Mouse (Mus musculus) heart, postnatal 0 days (tissue): Measurements from ENCODE around the gene Cgas. TPM values are rescaled to one million over a fixed set of nuclear protein-coding genes. Genes with fewer than 3 reads are reported as not detected.
"Not testable (repeated sequence)": the region's sequence is repeated elsewhere in the genome, so short reads cannot be mapped to it uniquely, and the experiment has no call there.

Experiments used
- ATAC-seq: fragments of 200-750 bp; cut with Nextera tagmentation; 2 replicates; pipeline ENCODE4 v1.8.0; 2017; ENCODE audit warnings: low read depth, moderate number of reproducible peaks, moderate library complexity; ENCODE audit not compliant: insufficient read depth
- DNase-seq: peaks from one replicate; pipeline ENCODE4 v3.0.0-alpha.2; 2016; ENCODE audit warnings: low spot score
- H3K27ac ChIP-seq: fragments of 300-500 bp; sonication (generic); 2 replicates; pipeline ENCODE4 v1.5.1; 2014; ENCODE audit warnings: low read depth, mild to moderate bottlenecking
- H3K27me3 ChIP-seq: fragments of 300-500 bp; sonication (generic); 2 replicates; pipeline ENCODE4 v1.6.1; 2014; ENCODE audit warnings: low read length, mixed read lengths; ENCODE audit not compliant: control insufficient read depth, insufficient read depth
- H3K36me3 ChIP-seq: fragments of 300-500 bp; sonication (generic); replicated peaks from 2 replicates; pipeline ENCODE4 v1.6.1; 2014; ENCODE audit warnings: low read length, mixed read lengths; ENCODE audit not compliant: control insufficient read depth, insufficient read depth
- H3K4me1 ChIP-seq: fragments of 300-500 bp; sonication (generic); 2 replicates; pipeline ENCODE4 v1.6.1; 2014; ENCODE audit warnings: antibody characterized with exemption; ENCODE audit not compliant: control insufficient read depth, insufficient read depth
- H3K4me2 ChIP-seq: fragments of 300-500 bp; sonication (generic); 2 replicates; pipeline ENCODE4 v1.6.1; 2014; ENCODE audit warnings: low read depth, mild to moderate bottlenecking, low read length, moderate library complexity
- H3K4me3 ChIP-seq: fragments of 300-500 bp; sonication (generic); 2 replicates; pipeline ENCODE4 v1.5.1; 2014; ENCODE audit warnings: low read depth, low read length
- H3K9ac ChIP-seq: fragments of 300-500 bp; sonication (generic); replicated peaks from 2 replicates; pipeline ENCODE4 v1.6.1; 2014; ENCODE audit warnings: low read depth, low read length, mixed read lengths
- H3K9me3 ChIP-seq: fragments of 300-500 bp; sonication (generic); replicated peaks from 2 replicates; pipeline ENCODE4 v1.6.1; 2016; ENCODE audit warnings: low read length; ENCODE audit not compliant: control insufficient read depth
- CTCF ChIP-seq: IDR thresholded peaks from 2 replicates; pipeline ENCODE4 v1.5.1; 2016; ENCODE audit warnings: antibody characterized with exemption, control low read depth, low read depth
- EP300 ChIP-seq: IDR thresholded peaks from 2 replicates; pipeline ENCODE4 v1.6.1; 2016; ENCODE audit warnings: antibody characterized with exemption, low read depth
- WGBS: fragments of 180-500 bp; shearing (Covaris S2); extraction: QIAGEN DNeasy Blood & Tissue Kit; methylation state at CpG from one replicate; pipeline ENCODE4 v1.1.7; 2014; 5-methylcytosine and 5-hydroxymethylcytosine counted together
- polyA plus RNA-seq: library from polyadenylated mRNA; unstranded; fragments of >200 nt; fragmentation: Nextera tagmentation; extraction: Ambion mirVana; gene quantifications from 2 replicates; pipeline ENCODE4 v1.2.1, GENCODE M21; 2015
- total RNA-seq: library from RNA; depleted of rRNA; stranded (reverse); fragments of >200 nt; gene quantifications from 2 replicates; pipeline ENCODE4 v1.2.3, GENCODE M21; 2014; ENCODE audit warnings: low replicate concordance

The Cgas gene
- total and polyA plus RNA-seq, 2 experiments from 2014 or later, result 0.83 to 1.5 TPM

- 77% methylated on average over 3 of the region's 3 CpGs for WGBS
- H3K4me1 ChIP-seq, result no peaks in the 10 kb centered on the region
- no peak overlapping the region for H3K9ac ChIP-seq
- H3K4me2 ChIP-seq, result no peak overlapping the region
- TF ChIP-seq CTCF (no peak), EP300 (no peak)
- H3K27ac ChIP-seq, result no peak overlapping the region
- H3K9me3 ChIP-seq, result no peaks in the 10 kb centered on the region
- ATAC-seq, result no peak
- no peak for DNase-seq
- no peak overlapping the region for H3K4me3 ChIP-seq
- H3K36me3 ChIP-seq, result peaks cover 5% of the 10 kb centered on the region; the same call in 1 of the 2 replicates
- H3K27me3 ChIP-seq, result no peaks in the 10 kb centered on the region
These were observed 41.6 kb upstream of the Cgas start for GRCm38 (mm10) chr9:78484660-78485059.

GRCm38 (mm10) chr9:78482386-78482785 is 39.3 kb upstream of the Cgas start:
- Histone ChIP-seq H3K9ac (peak overlapping the region; percentile 62), H3K4me1 (no peaks in the 10 kb centered on the region), H3K36me3 (peaks cover 26% of the 10 kb centered on the region), H3K4me2 (peak overlapping the region; percentile 65), H3K4me3 (peak overlapping the region; percentile 54), H3K27me3 (no peaks in the 10 kb centered on the region), H3K27ac (peak overlapping the region; percentile 97), H3K9me3 (no peaks in the 10 kb centered on the region)
- no peak for ATAC-seq
- TF ChIP-seq EP300, result no peak
- TF ChIP-seq CTCF, result no peak
- 23% methylated on average over 3 of the region's 3 CpGs for WGBS
- DNase-seq, result no peak

- DNase-seq, result peak; percentile 99
- peak; percentile 22; the same call in 1 of the 2 replicates for TF ChIP-seq EP300
- TF ChIP-seq CTCF, result no peak
- H3K27me3 ChIP-seq, result no peaks in the 10 kb centered on the region
These were observed 38.6 kb upstream of the Cgas start for GRCm38 (mm10) chr9:78481423-78482331.

GRCm38 (mm10) chr9:78480706-78481358 is 37.8 kb upstream of the Cgas start:
- DNase-seq, result peak; percentile 64
- WGBS, result under 1% methylated on average over 46 of the region's 46 CpGs
- ATAC-seq, result peak; percentile 37
- H3K4me1 ChIP-seq, result no peaks in the 10 kb centered on the region
- peak overlapping the region; percentile 70 for H3K4me2 ChIP-seq
- H3K36me3 ChIP-seq, result peaks cover 41% of the 10 kb centered on the region
- peak overlapping the region; percentile 79 for H3K4me3 ChIP-seq
- H3K27ac ChIP-seq, result peak overlapping the region; percentile 98
- TF ChIP-seq EP300, result no peak; the same call in 1 of the 2 replicates
- TF ChIP-seq CTCF, result no peak
- no peaks in the 10 kb centered on the region for H3K27me3 ChIP-seq
- H3K9ac ChIP-seq, result peak overlapping the region; percentile 97
- no peaks in the 10 kb centered on the region for H3K9me3 ChIP-seq

More at GRCm38 (mm10) chr9:78481423-78482331, 38.6 kb upstream of the Cgas start:
- Histone ChIP-seq H3K36me3 (peaks cover 33% of the 10 kb centered on the region), H3K4me2 (peak overlapping the region; percentile 70), H3K27ac (peak overlapping the region; percentile 98), H3K9ac (peak overlapping the region; percentile 97), H3K9me3 (no peaks in the 10 kb centered on the region), H3K4me3 (peak overlapping the region; percentile 79), H3K4me1 (no peaks in the 10 kb centered on the region)
- 0% methylated on average over 57 of the region's 77 CpGs for WGBS
- ATAC-seq, result peak; percentile 95

GRCm38 (mm10) chr9:78480227-78480626 is 37.2 kb upstream of the Cgas start:
- Histone ChIP-seq H3K27ac (peak overlapping the region; percentile 98), H3K4me3 (peak overlapping the region; percentile 79), H3K4me2 (peak overlapping the region; percentile 70), H3K9ac (peak overlapping the region; percentile 97), H3K36me3 (peaks cover 41% of the 10 kb centered on the region)
- WGBS, result under 1% methylated on average over 13 of the region's 13 CpGs
- ATAC-seq, DNase-seq, H3K4me1 ChIP-seq, H3K9me3 ChIP-seq, H3K27me3 ChIP-seq: not testable (repeated sequence)

GRCm38 (mm10) chr9:78479308-78479707 is 36.3 kb upstream of the Cgas start:
- H3K4me1 ChIP-seq, DNase-seq, ATAC-seq, H3K9me3 ChIP-seq, H3K9ac ChIP-seq, H3K27me3 ChIP-seq: not testable (repeated sequence)
- 14% methylated on average over 8 of the region's 8 CpGs for WGBS
- H3K4me3 ChIP-seq, result peak overlapping the region; percentile 79
- peak overlapping the region; percentile 25; the same call in 1 of the 2 replicates for H3K27ac ChIP-seq
- peaks cover 46% of the 10 kb centered on the region for H3K36me3 ChIP-seq
- H3K4me2 ChIP-seq, result peak overlapping the region; percentile 70

- Histone ChIP-seq H3K36me3 (peaks cover 58% of the 10 kb centered on the region), H3K27ac (peak overlapping the region; percentile 25; the same call in 1 of the 2 replicates)
- ATAC-seq, H3K9ac ChIP-seq, H3K9me3 ChIP-seq, DNase-seq, H3K27me3 ChIP-seq, H3K4me2 ChIP-seq, H3K4me3 ChIP-seq, H3K4me1 ChIP-seq: not testable (repeated sequence)
- 57% methylated on average over 1 of the region's 1 CpGs for WGBS
These were observed 35.1 kb upstream of the Cgas start for GRCm38 (mm10) chr9:78478009-78478605.
